Mouse (Mus musculus): Measurements from ENCODE around the gene Extl1.
"Not testable (repeated sequence)": the region's sequence is repeated elsewhere in the genome, so short reads cannot be mapped to it uniquely, and the experiment has no call there.

- TF ChIP-seq CTCF (IDR thresholded peaks at IDR 0.05; ENCODE audit: low read depth); EP300 (optimal IDR thresholded peaks at IDR 0.05): not testable (repeated sequence)
These were observed 42.4 kb downstream of the Extl1 start for GRCm38 (mm10) chr4:134341231-134341630.
